Mouse (Mus musculus): Measurements from ENCODE around the gene Faap100. TPM values are rescaled to one million over a fixed set of nuclear protein-coding genes. Genes with fewer than 3 reads are reported as not detected.
"Not testable (repeated sequence)": the region's sequence is repeated elsewhere in the genome, so short reads cannot be mapped to it uniquely, and the experiment has no call there.

Faap100 gene
- 10 to 100 TPM; 12.8 to 16.4 TPM for total RNA-seq (2021)

GRCm38 (mm10) chr11:120378611-120379540 is at the start of gene Faap100:
Faap100 (minus strand) TSS chr11:120378764.
- intact Hi-C loops (cut with DNase I), result no loop called here
- DNase-seq (ENCODE audit: low spot score in 2 of 2), result peak; percentile 84 to 86

GRCm38 (mm10) chr11:120426727-120427126 is 48.2 kb upstream of the Faap100 start:
- DNase-seq (ENCODE audit: low spot score in 2 of 2), result no peak
- intact Hi-C loops (cut with DNase I), result no loop called here

GRCm38 (mm10) chr11:120423569-120424295 is 45.2 kb upstream of the Faap100 start:
- intact Hi-C loops (cut with DNase I), result no loop called here
- peak; percentile 35 to 40 for DNase-seq (ENCODE audit: low spot score in 2 of 2)

- intact Hi-C loops (cut with DNase I), result no loop called here
- DNase-seq (ENCODE audit: low spot score in 2 of 2), result no peak
These were observed 44.3 kb upstream of the Faap100 start for GRCm38 (mm10) chr11:120422651-120423568.

- intact Hi-C loops (cut with DNase I), result no loop called here
- DNase-seq (ENCODE audit: low spot score in 2 of 2), result no peak
These were observed 40.0 kb upstream of the Faap100 start for GRCm38 (mm10) chr11:120418592-120418991.

GRCm38 (mm10) chr11:120417852-120418251 is 39.3 kb upstream of the Faap100 start:
- DNase-seq (ENCODE audit: low spot score in 2 of 2), result no peak
- intact Hi-C loops (cut with DNase I), result no loop called here

GRCm38 (mm10) chr11:120413621-120414020 is 35.1 kb upstream of the Faap100 start:
- intact Hi-C loops (cut with DNase I); DNase-seq (ENCODE audit: low spot score in 2 of 2): not testable (repeated sequence)

GRCm38 (mm10) chr11:120406445-120406844 is 27.9 kb upstream of the Faap100 start:
- intact Hi-C loops (cut with DNase I), result no loop called here
- DNase-seq (ENCODE audit: low spot score in 2 of 2), result no peak

GRCm38 (mm10) chr11:120405867-120406266 is 27.3 kb upstream of the Faap100 start:
- intact Hi-C loops (cut with DNase I), result no loop called here
- DNase-seq (ENCODE audit: low spot score in 2 of 2), result no peak

GRCm38 (mm10) chr11:120404814-120405213 is 26.2 kb upstream of the Faap100 start:
- no peak for DNase-seq (ENCODE audit: low spot score in 2 of 2)
- intact Hi-C loops (cut with DNase I), result no loop called here

GRCm38 (mm10) chr11:120399319-120399718 is 20.8 kb upstream of the Faap100 start:
- intact Hi-C loops (cut with DNase I), result no loop called here
- DNase-seq (ENCODE audit: low spot score in 2 of 2), result no peak

GRCm38 (mm10) chr11:120397602-120398001 is 19.0 kb upstream of the Faap100 start:
- intact Hi-C loops (cut with DNase I), result no loop called here
- no peak for DNase-seq (ENCODE audit: low spot score in 2 of 2)

- no peak for DNase-seq (ENCODE audit: low spot score in 2 of 2)
- intact Hi-C loops (cut with DNase I), result no loop called here
These were observed 17.1 kb upstream of the Faap100 start for GRCm38 (mm10) chr11:120395661-120396060.

GRCm38 (mm10) chr11:120388580-120388979 is 10.0 kb upstream of the Faap100 start:
- intact Hi-C loops (cut with DNase I), result no loop called here
- no peak for DNase-seq (ENCODE audit: low spot score in 2 of 2)

- no peak for DNase-seq (ENCODE audit: low spot score in 2 of 2)
- intact Hi-C loops (cut with DNase I), result no loop called here
These were observed 8.6 kb upstream of the Faap100 start for GRCm38 (mm10) chr11:120387157-120387556.

GRCm38 (mm10) chr11:120386632-120387031 is 8.1 kb upstream of the Faap100 start:
- no peak for DNase-seq (ENCODE audit: low spot score in 2 of 2)
- intact Hi-C loops (cut with DNase I), result no loop called here

- intact Hi-C loops (cut with DNase I), result no loop called here
- DNase-seq (ENCODE audit: low spot score in 2 of 2), result peak; percentile 55 to 61
These were observed 3.9 kb upstream of the Faap100 start for GRCm38 (mm10) chr11:120382509-120382908.

GRCm38 (mm10) chr11:120381157-120381556 is 2.6 kb upstream of the Faap100 start:
- intact Hi-C loops (cut with DNase I), result no loop called here
- DNase-seq (ENCODE audit: low spot score in 2 of 2), result no peak

- DNase-seq (ENCODE audit: low spot score in 2 of 2), result no peak
- intact Hi-C loops (cut with DNase I), result no loop called here
These were observed 1.7 kb upstream of the Faap100 start for GRCm38 (mm10) chr11:120380271-120380670.

All from left cerebral cortex, postnatal 36 days (tissue).